Mouse (Mus musculus) liver, embryonic 15.5 days (tissue): ENCODE data around the gene Vps4a. TPM values are rescaled to one million over a fixed set of nuclear protein-coding genes. Genes with fewer than 3 reads are reported as not detected.
"Not testable (repeated sequence)": the region's sequence is repeated elsewhere in the genome, so short reads cannot be mapped to it uniquely, and the experiment has no call there.

Source experiments
- ATAC-seq: fragments of 200-750 bp; cut with Nextera tagmentation; 2 replicates; pipeline ENCODE4 v1.8.0; 2017; ENCODE audit warnings: moderate number of reproducible peaks, mild to moderate bottlenecking, moderate library complexity; ENCODE audit not compliant: insufficient read depth
- H3K27ac ChIP-seq: fragments of 300-500 bp; sonication (generic); replicated peaks from 2 replicates; pipeline ENCODE4 v1.5.1; 2015; ENCODE audit warnings: mild to moderate bottlenecking, inconsistent platforms
- H3K27me3 ChIP-seq: fragments of 300-500 bp; sonication (generic); 2 replicates; pipeline ENCODE4 v1.6.1; 2015; ENCODE audit warnings: mild to moderate bottlenecking, inconsistent platforms
- H3K36me3 ChIP-seq: fragments of 300-500 bp; sonication (generic); replicated peaks from 2 replicates; pipeline ENCODE4 v1.6.1; 2015; ENCODE audit warnings: moderate library complexity, mild to moderate bottlenecking, inconsistent platforms
- H3K4me1 ChIP-seq: fragments of 300-500 bp; sonication (generic); replicated peaks from 2 replicates; pipeline ENCODE4 v1.6.1; 2015; ENCODE audit warnings: inconsistent platforms
- H3K4me2 ChIP-seq: fragments of 300-500 bp; sonication (generic); 2 replicates; pipeline ENCODE4 v1.6.1; 2015; ENCODE audit warnings: moderate library complexity, mild to moderate bottlenecking, inconsistent platforms
- H3K4me3 ChIP-seq: fragments of 300-500 bp; sonication (generic); replicated peaks from 2 replicates; pipeline ENCODE4 v1.5.1; 2015; ENCODE audit warnings: mild to moderate bottlenecking, inconsistent platforms
- H3K9ac ChIP-seq: fragments of 300-500 bp; sonication (generic); 2 replicates; pipeline ENCODE4 v1.6.1; 2015; ENCODE audit warnings: moderate library complexity, mild to moderate bottlenecking, inconsistent platforms
- H3K9me3 ChIP-seq: fragments of 300-500 bp; sonication (generic); replicated peaks from 2 replicates; pipeline ENCODE4 v1.6.1; 2016; ENCODE audit warnings: inconsistent platforms
- WGBS: fragments of 180-500 bp; shearing (Covaris S2); methylation state at CpG from one replicate; pipeline ENCODE4 v1.1.7; 2015; ENCODE audit warnings: mixed read lengths; ENCODE audit not compliant: insufficient replicate concordance; 5-methylcytosine and 5-hydroxymethylcytosine counted together
- polyA plus RNA-seq: library from polyadenylated mRNA; unstranded; fragments of >200 nt; fragmentation: Nextera tagmentation; extraction: Ambion mirVana; gene quantifications from 2 replicates; pipeline ENCODE4 v1.2.1, GENCODE M21; 2015

Gene Vps4a
- polyA plus RNA-seq: 20.1 and 23.7 TPM in 2 replicates

GRCm38 (mm10) chr8:107030650-107031576 lies at the start of gene Vps4a:
Vps4a (plus strand) TSS chr8:107031222.
- peaks cover 36% of the 10 kb centered on the region for H3K4me1 ChIP-seq
- WGBS: 4% methylated on average over 66 of the region's 66 CpGs
- peak within 1 kb of the TSS; percentile 97 for H3K9ac ChIP-seq
- H3K4me2 ChIP-seq: peak within 1 kb of the TSS; percentile 95
- peak within 1 kb of the TSS; percentile 87 for H3K27ac ChIP-seq
- no peaks in the 10 kb centered on the region for H3K9me3 ChIP-seq
- peak; percentile 97 for ATAC-seq
- no peaks in the 10 kb centered on the region for H3K27me3 ChIP-seq
- no peaks in the 10 kb centered on the region for H3K36me3 ChIP-seq
- H3K4me3 ChIP-seq: peak within 1 kb of the TSS; percentile 90

- Histone ChIP-seq H3K27ac (no peak overlapping the region), H3K36me3 (no peaks in the 10 kb centered on the region), H3K4me3 (no peak overlapping the region), H3K27me3 (no peaks in the 10 kb centered on the region), H3K4me2 (no peak overlapping the region), H3K4me1 (no peaks in the 10 kb centered on the region), H3K9me3 (no peaks in the 10 kb centered on the region), H3K9ac (no peak overlapping the region)
- 72% methylated on average over 9 of the region's 9 CpGs for WGBS
- ATAC-seq: no peak
Observed at GRCm38 (mm10) chr8:106985404-106985821, 45.6 kb upstream of the Vps4a start.

GRCm38 (mm10) chr8:106985951-106986350 lies 45.1 kb upstream of the Vps4a start:
- ATAC-seq: no peak
- H3K4me1 ChIP-seq: no peaks in the 10 kb centered on the region
- no peak overlapping the region for H3K9ac ChIP-seq
- no peaks in the 10 kb centered on the region for H3K36me3 ChIP-seq
- H3K4me2 ChIP-seq: no peak overlapping the region
- H3K27ac ChIP-seq: no peak overlapping the region
- H3K27me3 ChIP-seq: no peaks in the 10 kb centered on the region
- H3K4me3 ChIP-seq: no peak overlapping the region
- H3K9me3 ChIP-seq: no peaks in the 10 kb centered on the region

GRCm38 (mm10) chr8:106987557-106987956 lies 43.5 kb upstream of the Vps4a start:
- ATAC-seq: no peak
- Histone ChIP-seq H3K9ac (no peak overlapping the region), H3K4me1 (no peaks in the 10 kb centered on the region), H3K36me3 (no peaks in the 10 kb centered on the region), H3K27ac (no peak overlapping the region), H3K4me2 (no peak overlapping the region), H3K4me3 (no peak overlapping the region), H3K27me3 (no peaks in the 10 kb centered on the region), H3K9me3 (no peaks in the 10 kb centered on the region)

GRCm38 (mm10) chr8:106991393-106991792 lies 39.6 kb upstream of the Vps4a start:
- no peaks in the 10 kb centered on the region for H3K4me1 ChIP-seq
- no peaks in the 10 kb centered on the region for H3K9me3 ChIP-seq
- H3K36me3 ChIP-seq: no peaks in the 10 kb centered on the region
- WGBS: 68% methylated on average over 7 of the region's 7 CpGs
- H3K27ac ChIP-seq: no peak overlapping the region
- ATAC-seq: no peak
- no peaks in the 10 kb centered on the region for H3K27me3 ChIP-seq
- H3K4me3 ChIP-seq: no peak overlapping the region
- no peak overlapping the region for H3K9ac ChIP-seq
- H3K4me2 ChIP-seq: no peak overlapping the region

GRCm38 (mm10) chr8:106996339-106996738 lies 34.7 kb upstream of the Vps4a start:
- H3K4me1 ChIP-seq, H3K9me3 ChIP-seq, H3K4me3 ChIP-seq, ATAC-seq, H3K27me3 ChIP-seq, H3K9ac ChIP-seq, H3K4me2 ChIP-seq, H3K36me3 ChIP-seq, H3K27ac ChIP-seq: not testable (repeated sequence)
- WGBS: 63% methylated on average over 4 of the region's 4 CpGs

- H3K36me3 ChIP-seq: no peaks in the 10 kb centered on the region
- ATAC-seq: no peak
- no peak overlapping the region for H3K27ac ChIP-seq
- H3K9me3 ChIP-seq: no peaks in the 10 kb centered on the region
- WGBS: 65% methylated on average over 4 of the region's 4 CpGs
- no peak overlapping the region for H3K9ac ChIP-seq
- 0 out of 2 replicates have a peak, but pooled peaks cover 1% of the 10 kb centered on the region for H3K4me1 ChIP-seq
- H3K4me2 ChIP-seq: no peak overlapping the region
- no peak overlapping the region for H3K4me3 ChIP-seq
- no peaks in the 10 kb centered on the region for H3K27me3 ChIP-seq
Observed at GRCm38 (mm10) chr8:106997416-106997815, 33.6 kb upstream of the Vps4a start.

- 70% methylated on average over 1 of the region's 1 CpGs for whole genome bisulfite sequencing
- H3K4me3 ChIP-seq: no peak overlapping the region
- H3K9ac ChIP-seq: no peak overlapping the region
- H3K4me2 ChIP-seq: no peak overlapping the region
- no peak for ATAC-seq
- no peaks in the 10 kb centered on the region for H3K36me3 ChIP-seq
- H3K4me1 ChIP-seq: 0 out of 2 replicates have a peak, but pooled peaks cover 8% of the 10 kb centered on the region
- H3K9me3 ChIP-seq: no peaks in the 10 kb centered on the region
- H3K27ac ChIP-seq: no peak overlapping the region
- H3K27me3 ChIP-seq: no peaks in the 10 kb centered on the region
Observed at GRCm38 (mm10) chr8:106999068-106999467, 32.0 kb upstream of the Vps4a start.

GRCm38 (mm10) chr8:107002532-107002931 lies 28.5 kb upstream of the Vps4a start:
- Histone ChIP-seq H3K4me1 (0 out of 2 replicates have a peak, but pooled peaks cover 8% of the 10 kb centered on the region), H3K4me3 (no peak overlapping the region), H3K4me2 (no peak overlapping the region), H3K27ac (no peak overlapping the region), H3K9me3 (no peaks in the 10 kb centered on the region), H3K9ac (no peak overlapping the region), H3K27me3 (no peaks in the 10 kb centered on the region), H3K36me3 (no peaks in the 10 kb centered on the region)
- peak; percentile 37; the same call in 1 of the 2 replicates for ATAC-seq
- 26% methylated on average over 5 of the region's 5 CpGs for WGBS

GRCm38 (mm10) chr8:107007795-107008194 lies 23.2 kb upstream of the Vps4a start:
- no peak for ATAC-seq
- no peak overlapping the region for H3K9ac ChIP-seq
- WGBS: 58% methylated on average over 3 of the region's 3 CpGs

GRCm38 (mm10) chr8:107012666-107013065 lies 18.4 kb upstream of the Vps4a start:
- Histone ChIP-seq H3K27ac (no peak overlapping the region), H3K9ac (no peak overlapping the region), H3K4me1 (no peaks in the 10 kb centered on the region), H3K4me3 (no peak overlapping the region), H3K36me3 (no peaks in the 10 kb centered on the region), H3K4me2 (no peak overlapping the region), H3K27me3 (no peaks in the 10 kb centered on the region), H3K9me3 (no peaks in the 10 kb centered on the region)
- WGBS: 66% methylated on average over 2 of the region's 2 CpGs
- ATAC-seq: no peak

More at GRCm38 (mm10) chr8:107007795-107008194, 23.2 kb upstream of the Vps4a start:
- no peaks in the 10 kb centered on the region for H3K36me3 ChIP-seq
- no peak overlapping the region for H3K4me3 ChIP-seq
- 0 out of 2 replicates have a peak, but pooled peaks cover 3% of the 10 kb centered on the region for H3K4me1 ChIP-seq
- H3K9me3 ChIP-seq: no peaks in the 10 kb centered on the region
- no peaks in the 10 kb centered on the region for H3K27me3 ChIP-seq
- no peak overlapping the region for H3K27ac ChIP-seq
- no peak overlapping the region for H3K4me2 ChIP-seq
